Mouse (Mus musculus): ENCODE measurements around the gene Padi3.

DNA sequence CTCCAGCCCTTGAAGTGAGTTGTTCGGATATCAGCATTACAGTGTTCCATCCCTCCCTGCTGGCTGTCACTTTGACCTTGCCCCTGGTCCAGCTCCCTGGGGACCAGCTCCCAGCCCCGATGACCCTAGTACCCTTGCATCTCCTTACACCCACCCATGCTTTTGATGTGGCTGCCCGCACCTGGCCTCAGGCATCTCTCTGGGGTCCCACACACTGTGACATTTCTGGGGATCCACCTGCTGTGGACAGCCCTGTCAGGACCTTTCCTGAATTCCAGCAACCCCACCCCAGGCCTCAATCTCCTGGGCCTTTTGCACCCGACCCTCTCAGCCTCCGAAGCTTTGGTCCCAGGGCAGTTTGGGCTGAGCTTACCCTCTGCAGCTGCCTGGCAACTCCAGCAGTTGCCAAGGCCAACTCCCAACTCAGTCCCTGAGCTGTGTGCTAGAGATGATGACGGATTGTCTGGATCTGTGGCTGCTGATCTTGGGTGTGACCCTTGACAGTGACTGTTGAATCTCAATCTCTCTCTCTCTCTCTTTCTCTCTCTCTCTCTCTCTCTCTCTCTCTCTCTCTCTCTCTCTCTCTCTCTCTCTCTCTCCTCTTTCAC is 24.0 kb upstream of the Padi3 start:
- TF ChIP-seq CTCF (IDR thresholded peaks at IDR 0.05; ENCODE audit: low read depth) (no peak), EP300 (IDR thresholded peaks at IDR 0.05; ENCODE audit: low read depth) (no peak)
